Mouse (Mus musculus): Measurements from ENCODE around the gene Prss12. TPM values are rescaled to one million over a fixed set of nuclear protein-coding genes. Genes with fewer than 3 reads are reported as not detected.

Gene Prss12
- total RNA-seq, 1 experiment = 1.3 TPM

DNA sequence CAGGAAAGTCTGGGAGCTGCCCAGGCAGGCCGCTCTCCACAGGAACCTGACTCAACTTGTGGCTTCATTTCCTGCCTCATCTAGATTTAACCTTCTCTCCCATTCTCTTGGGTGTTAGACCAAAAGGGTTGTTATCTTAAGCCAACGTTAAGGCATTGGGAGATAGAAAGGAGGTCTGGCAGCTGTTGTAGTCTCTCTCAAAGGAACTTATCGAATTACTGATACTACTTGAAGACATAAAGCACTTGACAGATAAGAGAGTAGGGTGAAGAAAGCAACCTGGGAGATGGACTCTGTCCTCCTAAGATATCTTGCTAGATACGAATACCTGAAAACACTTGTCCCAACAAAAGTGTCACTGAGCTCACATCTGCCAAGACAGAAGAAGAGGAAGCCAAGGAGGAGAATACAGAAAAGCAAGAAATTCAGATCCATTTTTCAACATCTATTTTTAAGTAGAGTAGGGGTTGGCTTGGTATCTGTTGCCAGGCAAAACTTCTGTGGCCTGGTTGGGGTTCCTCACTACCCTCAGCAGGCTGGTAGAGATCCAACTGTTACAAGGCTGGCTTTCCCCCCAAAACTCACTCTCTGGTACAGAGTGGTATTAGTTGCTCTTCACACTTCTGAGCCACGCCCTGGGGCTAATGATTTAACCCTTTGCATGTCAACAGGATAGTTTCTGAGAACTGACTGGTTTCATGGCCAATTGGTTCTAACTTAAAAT lies 14.6 kb upstream of the Prss12 start:
- in situ Hi-C loops (cut with MboI; ENCODE audit: low sequenced_read_pairs in 2 of 2, unreplicated experiment in 2 of 2) = no loop called here
- Histone ChIP-seq H3K36me3 (ENCODE audit: control insufficient read depth, insufficient read depth, low read length, poor library complexity, severe bottlenecking) (no peaks in the 10 kb centered on the region), H3K4me3 (ENCODE audit: insufficient read depth in 1 of 2, low read depth in 1 of 2, low read length in 2 of 2, poor library complexity in 1 of 2, severe bottlenecking in 1 of 2) (no peak overlapping the region), H3K9ac (ENCODE audit: insufficient read depth, low read depth, low read length, poor library complexity, severe bottlenecking) (no peak overlapping the region), H3K9me3 (ENCODE audit: control insufficient read depth, insufficient read depth, low read depth, low read length) (no peaks in the 10 kb centered on the region), H3K4me1 (ENCODE audit: control insufficient read depth in 2 of 2, insufficient read depth in 2 of 2, low read length in 2 of 2, poor library complexity in 1 of 2) (no peaks in the 10 kb centered on the region), H3K27ac (ENCODE audit: insufficient read depth, low read depth, low read length, poor library complexity, severe bottlenecking) (no peak overlapping the region)
- TF ChIP-seq ZC3H11A (IDR thresholded peaks at IDR 0.05; ENCODE audit: borderline replicate concordance, low read depth, low read length) = no peak
- DNase-seq (ENCODE audit: low read depth, low spot score) = no peak

DNA sequence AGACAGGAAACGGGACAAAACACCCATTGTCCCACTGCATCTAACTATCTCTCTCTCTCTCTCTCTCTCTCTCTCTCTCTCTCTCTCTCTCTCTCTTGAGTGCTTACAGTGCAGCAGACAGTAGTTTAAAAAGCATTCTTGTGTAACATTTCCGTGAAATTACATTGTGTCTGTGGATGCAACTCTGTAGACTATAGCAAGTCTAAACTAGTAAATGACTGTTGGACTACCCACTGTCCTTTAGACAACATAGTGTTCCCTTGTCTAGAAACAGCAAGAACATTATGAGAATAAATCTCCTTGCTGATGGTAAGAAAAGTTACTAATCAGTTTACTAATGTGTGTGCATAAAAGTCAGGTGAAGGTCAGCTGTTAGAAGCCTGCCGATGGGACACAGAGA lies 13.4 kb upstream of the Prss12 start:
- Histone ChIP-seq H3K27ac (ENCODE audit: insufficient read depth, low read depth, low read length, poor library complexity, severe bottlenecking) (no peak overlapping the region), H3K9ac (ENCODE audit: insufficient read depth, low read depth, low read length, poor library complexity, severe bottlenecking) (no peak overlapping the region), H3K36me3 (ENCODE audit: control insufficient read depth, insufficient read depth, low read length, poor library complexity, severe bottlenecking) (no peaks in the 10 kb centered on the region), H3K9me3 (ENCODE audit: control insufficient read depth, insufficient read depth, low read depth, low read length) (no peaks in the 10 kb centered on the region), H3K4me1 (ENCODE audit: control insufficient read depth in 2 of 2, insufficient read depth in 2 of 2, low read length in 2 of 2, poor library complexity in 1 of 2) (no peaks in the 10 kb centered on the region), H3K4me3 (ENCODE audit: insufficient read depth in 1 of 2, low read depth in 1 of 2, low read length in 2 of 2, poor library complexity in 1 of 2, severe bottlenecking in 1 of 2) (no peak overlapping the region)
- no peak for DNase-seq (ENCODE audit: low read depth, low spot score)
- in situ Hi-C loops (cut with MboI; ENCODE audit: low sequenced_read_pairs in 2 of 2, unreplicated experiment in 2 of 2) = no loop called here
- no peak for TF ChIP-seq ZC3H11A (IDR thresholded peaks at IDR 0.05; ENCODE audit: borderline replicate concordance, low read depth, low read length)
- TF ChIP-seq MAFK (IDR thresholded peaks at IDR 0.05; ENCODE audit: insufficient read depth, low read depth, low read length) = no peak
- no peak for TF ChIP-seq ZNF384 (IDR thresholded peaks at IDR 0.05; ENCODE audit: low read depth, low read length)
- TF ChIP-seq HCFC1 (IDR thresholded peaks at IDR 0.05; ENCODE audit: borderline replicate concordance, insufficient read depth, low read length) = no peak
- TF ChIP-seq CHD2 (IDR thresholded peaks at IDR 0.05; ENCODE audit: low read depth, low read length) = no peak

DNA sequence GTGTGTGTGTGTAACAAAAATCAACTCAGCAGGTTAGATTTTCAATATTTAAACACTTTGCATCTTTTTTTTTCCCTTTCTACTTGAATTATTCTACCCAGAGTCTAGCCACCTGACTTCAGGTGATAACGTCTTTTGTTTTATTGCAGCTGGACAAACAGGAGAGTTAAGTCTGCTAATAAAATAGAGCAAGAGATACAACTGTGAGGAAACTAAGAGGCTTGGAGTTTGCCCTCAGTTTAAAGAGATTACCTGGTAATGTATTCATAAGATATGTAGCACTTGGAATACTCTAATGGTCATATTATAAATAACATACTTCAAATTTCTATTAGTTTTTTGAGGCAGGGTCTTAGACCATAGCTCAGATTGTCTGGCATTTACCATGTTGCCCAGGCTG lies 9.1 kb upstream of the Prss12 start:
- H3K4me1 ChIP-seq (ENCODE audit: control insufficient read depth in 2 of 2, insufficient read depth in 2 of 2, low read length in 2 of 2, poor library complexity in 1 of 2) = no peaks in the 10 kb centered on the region
- H3K9ac ChIP-seq (ENCODE audit: insufficient read depth, low read depth, low read length, poor library complexity, severe bottlenecking) = no peak overlapping the region
- H3K27ac ChIP-seq (ENCODE audit: insufficient read depth, low read depth, low read length, poor library complexity, severe bottlenecking) = no peak overlapping the region
- H3K4me3 ChIP-seq (ENCODE audit: insufficient read depth in 1 of 2, low read depth in 1 of 2, low read length in 2 of 2, poor library complexity in 1 of 2, severe bottlenecking in 1 of 2) = no peak overlapping the region
- no peaks in the 10 kb centered on the region for H3K36me3 ChIP-seq (ENCODE audit: control insufficient read depth, insufficient read depth, low read length, poor library complexity, severe bottlenecking)
- no peak for DNase-seq (ENCODE audit: low read depth, low spot score)
- H3K9me3 ChIP-seq (ENCODE audit: control insufficient read depth, insufficient read depth, low read depth, low read length) = no peaks in the 10 kb centered on the region
- TF ChIP-seq ZNF384 (IDR thresholded peaks at IDR 0.05; ENCODE audit: low read depth, low read length) (no peak), CHD2 (IDR thresholded peaks at IDR 0.05; ENCODE audit: low read depth, low read length) (no peak), HCFC1 (IDR thresholded peaks at IDR 0.05; ENCODE audit: borderline replicate concordance, insufficient read depth, low read length) (no peak), ZC3H11A (IDR thresholded peaks at IDR 0.05; ENCODE audit: borderline replicate concordance, low read depth, low read length) (no peak)
- in situ Hi-C loops (cut with MboI; ENCODE audit: low sequenced_read_pairs in 2 of 2, unreplicated experiment in 2 of 2) = no loop called here

DNA sequence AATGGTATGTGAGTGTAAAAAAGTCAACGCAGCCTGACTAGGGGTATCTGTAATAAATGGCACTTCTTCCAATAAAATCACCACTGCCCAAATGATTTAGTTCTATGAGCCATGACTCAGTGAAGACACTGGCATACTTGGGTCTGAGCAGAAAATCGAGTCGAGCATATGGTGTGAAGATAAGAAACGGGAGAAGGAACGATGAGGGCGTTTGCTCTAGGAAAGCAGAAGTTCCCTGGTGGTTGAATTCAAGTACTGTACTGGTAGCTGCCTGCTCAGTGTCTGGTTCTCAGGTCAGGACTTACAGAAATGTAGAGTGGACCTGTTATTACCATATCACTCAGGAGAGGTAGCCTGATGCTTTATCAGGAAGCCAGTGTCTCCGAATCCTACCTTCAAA lies 6.2 kb upstream of the Prss12 start:
- TF ChIP-seq MAFK (IDR thresholded peaks at IDR 0.05; ENCODE audit: insufficient read depth, low read depth, low read length) = no peak
- no peak for TF ChIP-seq ZNF384 (IDR thresholded peaks at IDR 0.05; ENCODE audit: low read depth, low read length)
- TF ChIP-seq HCFC1 (IDR thresholded peaks at IDR 0.05; ENCODE audit: borderline replicate concordance, insufficient read depth, low read length) = no peak
- no peak for TF ChIP-seq ZC3H11A (IDR thresholded peaks at IDR 0.05; ENCODE audit: borderline replicate concordance, low read depth, low read length)
- no peak for TF ChIP-seq CHD2 (IDR thresholded peaks at IDR 0.05; ENCODE audit: low read depth, low read length)
- H3K4me1 ChIP-seq (ENCODE audit: control insufficient read depth in 2 of 2, insufficient read depth in 2 of 2, low read length in 2 of 2, poor library complexity in 1 of 2) = no peaks in the 10 kb centered on the region
- no peak for DNase-seq (ENCODE audit: low read depth, low spot score)
- H3K9ac ChIP-seq (ENCODE audit: insufficient read depth, low read depth, low read length, poor library complexity, severe bottlenecking) = no peak overlapping the region
- H3K36me3 ChIP-seq (ENCODE audit: control insufficient read depth, insufficient read depth, low read length, poor library complexity, severe bottlenecking) = no peaks in the 10 kb centered on the region
- no peak overlapping the region for H3K4me3 ChIP-seq (ENCODE audit: insufficient read depth in 1 of 2, low read depth in 1 of 2, low read length in 2 of 2, poor library complexity in 1 of 2, severe bottlenecking in 1 of 2)
- no peak overlapping the region for H3K27ac ChIP-seq (ENCODE audit: insufficient read depth, low read depth, low read length, poor library complexity, severe bottlenecking)
- H3K9me3 ChIP-seq (ENCODE audit: control insufficient read depth, insufficient read depth, low read depth, low read length) = no peaks in the 10 kb centered on the region
- in situ Hi-C loops (cut with MboI; ENCODE audit: low sequenced_read_pairs in 2 of 2, unreplicated experiment in 2 of 2) = no loop called here

DNA sequence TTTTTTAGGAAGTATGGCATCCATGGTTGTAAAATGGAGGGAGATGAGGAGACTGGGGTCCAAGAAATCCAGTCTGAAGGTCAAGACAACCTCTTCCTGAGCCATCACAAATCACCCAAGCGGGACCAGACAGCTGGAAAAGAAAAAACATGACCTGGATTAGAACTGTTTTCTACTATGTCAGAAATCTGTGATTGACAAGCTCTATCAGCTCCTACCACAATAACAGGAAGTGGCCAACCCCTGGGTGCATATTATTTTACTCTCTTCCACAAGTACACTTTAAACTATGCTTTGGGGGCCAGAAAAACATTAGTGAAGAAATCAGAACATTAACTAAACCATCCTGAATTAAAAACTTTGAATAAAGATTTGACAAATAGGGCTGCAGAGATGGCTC lies 2.2 kb upstream of the Prss12 start:
- no peak for TF ChIP-seq CHD2 (IDR thresholded peaks at IDR 0.05; ENCODE audit: low read depth, low read length)
- no peak for TF ChIP-seq HCFC1 (IDR thresholded peaks at IDR 0.05; ENCODE audit: borderline replicate concordance, insufficient read depth, low read length)
- TF ChIP-seq ZC3H11A (IDR thresholded peaks at IDR 0.05; ENCODE audit: borderline replicate concordance, low read depth, low read length) = no peak
- TF ChIP-seq ZNF384 (IDR thresholded peaks at IDR 0.05; ENCODE audit: low read depth, low read length) = no peak
- TF ChIP-seq MAFK (IDR thresholded peaks at IDR 0.05; ENCODE audit: insufficient read depth, low read depth, low read length) = no peak

More for the DNA sequence above, 2.2 kb upstream of the Prss12 start:
- Histone ChIP-seq H3K27ac (ENCODE audit: insufficient read depth, low read depth, low read length, poor library complexity, severe bottlenecking) (no peak overlapping the region), H3K4me3 (ENCODE audit: insufficient read depth in 1 of 2, low read depth in 1 of 2, low read length in 2 of 2, poor library complexity in 1 of 2, severe bottlenecking in 1 of 2) (no peak overlapping the region), H3K9ac (ENCODE audit: insufficient read depth, low read depth, low read length, poor library complexity, severe bottlenecking) (no peak overlapping the region), H3K4me1 (ENCODE audit: control insufficient read depth in 2 of 2, insufficient read depth in 2 of 2, low read length in 2 of 2, poor library complexity in 1 of 2) (peaks cover 0 to 2% of the 10 kb centered on the region in 2 experiments; a peak in 1 of 4 replicates), H3K9me3 (ENCODE audit: control insufficient read depth, insufficient read depth, low read depth, low read length) (no peaks in the 10 kb centered on the region), H3K36me3 (ENCODE audit: control insufficient read depth, insufficient read depth, low read length, poor library complexity, severe bottlenecking) (no peaks in the 10 kb centered on the region)
- in situ Hi-C loops (cut with MboI; ENCODE audit: low sequenced_read_pairs in 2 of 2, unreplicated experiment in 2 of 2) = no loop called here
- no peak for DNase-seq (ENCODE audit: low read depth, low spot score)

Data from ES-E14 (cell line).